Mouse (Mus musculus): ENCODE data around the gene Slc7a5. TPM values are rescaled to one million over a fixed set of nuclear protein-coding genes. Genes with fewer than 3 reads are reported as not detected.
A peak's percentile ranks its signal among the peaks of the same experiment; 100 is the strongest.

Slc7a5 gene
- polyA plus RNA-seq, 1 experiment from 2014 or later, result 32.2 TPM

GRCm38 (mm10) chr8:121924681-121925080 lies 17.2 kb upstream of the Slc7a5 start:
- Histone ChIP-seq H3K27ac (no peak overlapping the region), H3K27me3 (0 out of 2 replicates have a peak, but pooled peaks cover 4% of the 10 kb centered on the region), H3K4me3 (replicated peaks) (no peak overlapping the region), H3K4me1 (replicated peaks) (no peaks in the 10 kb centered on the region), H3K9me3 (replicated peaks) (no peaks in the 10 kb centered on the region), H3K9ac (no peak overlapping the region), H3K4me2 (no peak overlapping the region), H3K36me3 (no peaks in the 10 kb centered on the region)
- 56% methylated on average over 5 of the region's 5 CpGs for WGBS (ENCODE audit: insufficient replicate concordance)
- no peak for ATAC-seq (ENCODE audit: low read depth)
- no peak for DNase-seq

DNA sequence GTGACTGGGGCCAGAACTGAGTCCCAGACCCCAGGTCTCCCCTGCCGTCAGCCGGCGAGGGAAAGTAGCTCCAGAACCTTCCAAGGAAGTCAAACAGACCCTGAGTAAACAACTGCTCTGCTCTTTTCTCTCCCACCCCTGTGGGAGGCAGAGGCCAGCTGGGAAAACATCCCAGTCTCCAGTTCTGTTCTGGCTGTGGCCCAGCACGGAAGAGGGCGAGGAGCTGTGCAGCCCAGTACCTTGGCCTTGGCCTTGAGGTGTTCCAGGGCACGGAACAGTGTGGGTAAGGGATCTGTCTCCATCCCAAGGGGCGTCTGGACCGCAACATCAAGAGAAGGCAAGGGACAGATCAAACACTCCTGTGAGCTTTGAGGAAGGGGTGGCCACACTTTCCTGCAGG lies 14.6 kb upstream of the Slc7a5 start:
- no peaks in the 10 kb centered on the region for H3K4me1 ChIP-seq (replicated peaks)
- no peaks in the 10 kb centered on the region for H3K36me3 ChIP-seq
- no peak overlapping the region for H3K4me2 ChIP-seq
- H3K9ac ChIP-seq, result no peak overlapping the region
- no peaks in the 10 kb centered on the region for H3K27me3 ChIP-seq
- no peak overlapping the region for H3K27ac ChIP-seq
- ATAC-seq (ENCODE audit: low read depth), result no peak
- no peak for DNase-seq
- 56% methylated on average over 8 of the region's 8 CpGs for WGBS (ENCODE audit: insufficient replicate concordance)
- H3K9me3 ChIP-seq (replicated peaks), result no peaks in the 10 kb centered on the region
- no peak overlapping the region for H3K4me3 ChIP-seq (replicated peaks)

GRCm38 (mm10) chr8:121921582-121921981 lies 14.1 kb upstream of the Slc7a5 start:
- ATAC-seq (ENCODE audit: low read depth) (no peak), DNase-seq (no peak)
- no peak overlapping the region for H3K27ac ChIP-seq
- H3K9me3 ChIP-seq (replicated peaks), result no peaks in the 10 kb centered on the region
- no peaks in the 10 kb centered on the region for H3K27me3 ChIP-seq
- H3K4me2 ChIP-seq, result no peak overlapping the region
- H3K4me3 ChIP-seq (replicated peaks), result no peak overlapping the region
- H3K36me3 ChIP-seq, result no peaks in the 10 kb centered on the region
- 63% methylated on average over 8 of the region's 8 CpGs for WGBS (ENCODE audit: insufficient replicate concordance)
- no peak overlapping the region for H3K9ac ChIP-seq
- H3K4me1 ChIP-seq (replicated peaks), result no peaks in the 10 kb centered on the region

DNA sequence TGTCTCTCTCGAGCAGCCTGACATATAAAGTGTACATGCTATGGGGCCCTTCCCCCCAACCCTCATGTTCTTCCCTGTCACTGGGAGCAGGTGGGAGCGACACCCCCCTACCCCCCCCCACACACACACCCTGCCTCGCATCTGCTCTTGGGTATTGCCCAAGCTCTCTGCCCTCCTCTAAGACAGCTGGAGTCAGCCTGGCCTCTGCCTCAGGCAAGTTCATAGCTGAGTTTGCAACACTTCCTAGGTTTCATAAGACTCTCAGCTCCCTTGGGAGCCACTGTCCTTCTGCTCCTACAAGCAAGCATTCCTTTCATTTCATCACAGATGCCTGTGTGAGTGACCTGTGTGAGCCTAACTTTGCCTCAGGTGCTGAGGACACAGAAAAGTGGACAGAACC lies 12.2 kb upstream of the Slc7a5 start:
- 55% methylated on average over 3 of the region's 3 CpGs for WGBS (ENCODE audit: insufficient replicate concordance)
- H3K27ac ChIP-seq, result no peak overlapping the region
- H3K9me3 ChIP-seq (replicated peaks), result no peaks in the 10 kb centered on the region
- ATAC-seq (ENCODE audit: low read depth) (no peak), DNase-seq (no peak)
- no peak overlapping the region for H3K4me3 ChIP-seq (replicated peaks)
- no peaks in the 10 kb centered on the region for H3K27me3 ChIP-seq
- no peak overlapping the region for H3K4me2 ChIP-seq
- no peaks in the 10 kb centered on the region for H3K4me1 ChIP-seq (replicated peaks)
- H3K9ac ChIP-seq, result no peak overlapping the region
- H3K36me3 ChIP-seq, result no peaks in the 10 kb centered on the region

DNA sequence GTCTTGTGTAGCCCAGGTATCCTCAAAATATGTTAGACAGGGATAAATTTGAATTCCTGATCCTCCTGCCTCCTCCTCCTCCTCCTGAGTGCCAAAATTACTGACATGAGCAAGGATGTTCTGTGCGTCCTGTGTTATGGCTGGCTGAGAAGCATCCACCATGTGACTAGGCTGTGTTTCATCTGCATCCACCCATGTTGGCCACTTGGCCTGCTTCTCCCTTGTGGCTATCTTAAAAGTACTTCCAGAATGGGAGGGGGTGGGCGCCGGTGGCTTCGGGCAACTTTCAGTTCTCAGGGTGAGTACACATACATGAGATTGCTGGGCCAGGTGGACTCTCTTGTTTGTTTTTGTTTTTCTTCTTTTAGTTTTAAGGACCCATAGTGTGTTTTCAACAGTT lies 11.7 kb upstream of the Slc7a5 start:
- 57% methylated on average over 4 of the region's 4 CpGs for WGBS (ENCODE audit: insufficient replicate concordance)
- H3K27ac ChIP-seq, result no peak overlapping the region
- H3K4me1 ChIP-seq (replicated peaks), result no peaks in the 10 kb centered on the region
- H3K9me3 ChIP-seq (replicated peaks), result no peaks in the 10 kb centered on the region
- no peaks in the 10 kb centered on the region for H3K27me3 ChIP-seq
- ATAC-seq (ENCODE audit: low read depth), result no peak
- no peaks in the 10 kb centered on the region for H3K36me3 ChIP-seq
- H3K4me3 ChIP-seq (replicated peaks), result no peak overlapping the region
- no peak overlapping the region for H3K9ac ChIP-seq
- no peak for DNase-seq
- H3K4me2 ChIP-seq, result no peak overlapping the region

GRCm38 (mm10) chr8:121913378-121913777 lies 5.9 kb upstream of the Slc7a5 start:
- Histone ChIP-seq H3K4me2 (no peak overlapping the region), H3K4me1 (replicated peaks) (peaks cover 53% of the 10 kb centered on the region), H3K9me3 (replicated peaks) (no peaks in the 10 kb centered on the region), H3K4me3 (replicated peaks) (no peak overlapping the region), H3K9ac (no peak overlapping the region), H3K27me3 (no peaks in the 10 kb centered on the region), H3K27ac (no peak overlapping the region), H3K36me3 (no peaks in the 10 kb centered on the region)
- ATAC-seq (ENCODE audit: low read depth) (no peak), DNase-seq (no peak)
- WGBS (ENCODE audit: insufficient replicate concordance), result 75% methylated on average over 8 of the region's 8 CpGs

DNA sequence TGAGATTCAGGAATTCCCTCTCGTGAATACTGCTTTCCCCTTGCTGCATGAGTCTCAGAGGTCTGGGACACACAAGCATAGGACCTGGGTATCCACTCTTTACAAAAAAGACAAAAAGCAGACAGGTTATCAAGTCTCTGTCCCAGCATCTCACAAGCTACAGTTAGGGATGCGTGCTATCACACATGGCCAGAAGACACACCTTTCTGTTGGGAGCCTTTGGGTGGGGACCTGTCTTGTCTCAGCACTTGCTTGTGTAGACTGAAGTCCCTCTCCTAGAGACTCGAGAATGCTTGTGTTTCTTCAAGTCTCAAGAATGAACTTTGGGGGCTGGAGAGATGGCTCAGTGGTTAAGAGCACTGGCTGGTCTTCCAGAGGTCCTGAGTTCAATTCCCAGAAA lies 5.3 kb upstream of the Slc7a5 start:
- Histone ChIP-seq H3K9ac (peak overlapping the region; percentile 29; the same call in 1 of the 2 replicates), H3K27me3 (no peaks in the 10 kb centered on the region), H3K4me3 (replicated peaks) (no peak overlapping the region), H3K9me3 (replicated peaks) (no peaks in the 10 kb centered on the region), H3K27ac (no peak overlapping the region), H3K4me2 (no peak overlapping the region), H3K36me3 (no peaks in the 10 kb centered on the region), H3K4me1 (replicated peaks) (peaks cover 59% of the 10 kb centered on the region)
- peak; percentile 63 for ATAC-seq (ENCODE audit: low read depth)
- WGBS (ENCODE audit: insufficient replicate concordance), result 48% methylated on average over 3 of the region's 3 CpGs
- no peak for DNase-seq

DNA sequence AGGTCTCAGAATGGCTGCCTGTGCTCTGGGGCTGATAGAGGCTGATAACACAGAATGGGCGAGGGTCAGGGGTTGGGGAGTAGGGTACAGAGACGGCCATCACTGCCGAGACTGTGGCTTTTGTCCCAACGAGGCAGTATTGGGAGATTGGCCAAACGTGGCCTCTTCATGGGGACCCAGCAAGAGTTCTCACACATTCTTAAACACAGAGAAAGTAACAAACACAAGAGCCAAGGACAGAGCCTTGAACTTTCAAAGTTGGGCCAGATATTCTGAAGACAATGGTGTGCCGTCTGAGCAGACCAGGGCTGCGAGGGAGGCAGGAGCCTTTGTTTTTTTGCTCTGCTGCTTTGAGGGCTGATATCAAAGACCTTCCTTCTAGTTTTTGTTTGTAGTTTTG lies 4.5 kb upstream of the Slc7a5 start:
- no peaks in the 10 kb centered on the region for H3K36me3 ChIP-seq
- DNase-seq (no peak), ATAC-seq (ENCODE audit: low read depth) (no peak)
- H3K4me1 ChIP-seq (replicated peaks), result peaks cover 60% of the 10 kb centered on the region
- no peaks in the 10 kb centered on the region for H3K27me3 ChIP-seq
- no peak overlapping the region for H3K4me3 ChIP-seq (replicated peaks)
- H3K9me3 ChIP-seq (replicated peaks), result no peaks in the 10 kb centered on the region
- no peak overlapping the region for H3K9ac ChIP-seq
- WGBS (ENCODE audit: insufficient replicate concordance), result 56% methylated on average over 7 of the region's 7 CpGs
- H3K4me2 ChIP-seq, result no peak overlapping the region
- no peak overlapping the region for H3K27ac ChIP-seq

- Histone ChIP-seq H3K9ac (no peak overlapping the region), H3K4me3 (replicated peaks) (no peak overlapping the region), H3K27me3 (no peaks in the 10 kb centered on the region), H3K4me1 (replicated peaks) (peaks cover 60% of the 10 kb centered on the region), H3K4me2 (no peak overlapping the region), H3K9me3 (replicated peaks) (no peaks in the 10 kb centered on the region), H3K36me3 (no peaks in the 10 kb centered on the region), H3K27ac (peak overlapping the region; percentile 34; the same call in 1 of the 2 replicates)
- 58% methylated on average over 6 of the region's 6 CpGs for WGBS (ENCODE audit: insufficient replicate concordance)
- no peak for DNase-seq
- no peak for ATAC-seq (ENCODE audit: low read depth)
Measured at GRCm38 (mm10) chr8:121911400-121911799, 3.9 kb upstream of the Slc7a5 start.

DNA sequence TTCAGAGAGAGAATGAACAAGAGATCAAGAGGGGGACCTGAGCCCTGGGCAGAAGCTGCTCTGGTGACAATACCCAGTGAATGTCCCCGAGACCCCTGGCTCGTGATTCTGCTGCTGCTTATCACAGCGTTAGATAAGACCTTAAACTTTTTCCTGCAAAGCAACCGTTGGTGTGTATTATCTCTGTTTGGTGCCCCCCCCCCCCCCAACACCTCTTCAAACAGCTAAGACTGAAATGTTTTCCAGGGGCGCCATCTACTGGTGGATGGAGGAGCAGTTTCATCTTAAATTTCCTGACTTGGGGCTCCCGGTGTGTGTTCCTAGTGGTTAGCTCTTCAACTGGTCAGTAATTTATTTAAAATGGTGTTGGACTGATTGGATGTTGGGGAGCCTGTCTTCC lies 2.2 kb upstream of the Slc7a5 start:
- H3K4me3 ChIP-seq (replicated peaks), result no peak overlapping the region
- H3K27ac ChIP-seq, result no peak overlapping the region
- WGBS (ENCODE audit: insufficient replicate concordance), result 1% methylated on average over 6 of the region's 6 CpGs
- DNase-seq, result peak; percentile 61
- peak overlapping the region; percentile 19; the same call in 1 of the 2 replicates for H3K4me2 ChIP-seq
- peaks cover 77% of the 10 kb centered on the region for H3K4me1 ChIP-seq (replicated peaks)
- no peaks in the 10 kb centered on the region for H3K27me3 ChIP-seq
- H3K9me3 ChIP-seq (replicated peaks), result no peaks in the 10 kb centered on the region
- no peak for ATAC-seq (ENCODE audit: low read depth)
- no peak overlapping the region for H3K9ac ChIP-seq
- peaks cover 6% of the 10 kb centered on the region for H3K36me3 ChIP-seq

- ATAC-seq (ENCODE audit: low read depth) (no peak), DNase-seq (no peak)
- 0 out of 2 replicates have a peak overlapping the region, but pooled peaks have one; percentile 18 for H3K27ac ChIP-seq
- H3K27me3 ChIP-seq, result no peaks in the 10 kb centered on the region
- no peaks in the 10 kb centered on the region for H3K9me3 ChIP-seq (replicated peaks)
- WGBS (ENCODE audit: insufficient replicate concordance), result 39% methylated on average over 8 of the region's 8 CpGs
- no peak overlapping the region for H3K4me3 ChIP-seq (replicated peaks)
- H3K36me3 ChIP-seq, result peaks cover 11% of the 10 kb centered on the region
- H3K4me2 ChIP-seq, result peak overlapping the region; percentile 19; the same call in 1 of the 2 replicates
- H3K4me1 ChIP-seq (replicated peaks), result peaks cover 82% of the 10 kb centered on the region
- no peak overlapping the region; the same call in 1 of the 2 replicates for H3K9ac ChIP-seq
Measured at GRCm38 (mm10) chr8:121909148-121909541, 1.7 kb upstream of the Slc7a5 start.

GRCm38 (mm10) chr8:121908378-121909147 lies 1.1 kb upstream of the Slc7a5 start:
- 22% methylated on average over 8 of the region's 8 CpGs for WGBS (ENCODE audit: insufficient replicate concordance)
- Histone ChIP-seq H3K27me3 (no peaks in the 10 kb centered on the region), H3K4me2 (peak overlapping the region; percentile 79), H3K36me3 (peaks cover 17% of the 10 kb centered on the region), H3K4me1 (replicated peaks) (peaks cover 84% of the 10 kb centered on the region), H3K27ac (peak overlapping the region; percentile 61), H3K9ac (peak overlapping the region; percentile 66), H3K9me3 (replicated peaks) (no peaks in the 10 kb centered on the region), H3K4me3 (replicated peaks) (peak overlapping the region; percentile 96)
- DNase-seq (no peak), ATAC-seq (ENCODE audit: low read depth) (no peak)

Measured in liver, embryonic 13.5 days (tissue).